Mouse (Mus musculus) neural tube, postnatal 0 days (tissue): Measurements from ENCODE around the gene Vsx2. TPM values are rescaled to one million over a fixed set of nuclear protein-coding genes. Genes with fewer than 3 reads are reported as not detected.

Experiments
- polyA plus RNA-seq: library from polyadenylated mRNA; unstranded; fragments of >200 nt; fragmentation: Nextera tagmentation; extraction: Ambion mirVana; gene quantifications from 2 replicates; pipeline ENCODE4 v1.2.1, GENCODE M21; 2015

The Vsx2 gene
- 4.6 and 7.0 TPM in 2 replicates for polyA plus RNA-seq

DNA sequence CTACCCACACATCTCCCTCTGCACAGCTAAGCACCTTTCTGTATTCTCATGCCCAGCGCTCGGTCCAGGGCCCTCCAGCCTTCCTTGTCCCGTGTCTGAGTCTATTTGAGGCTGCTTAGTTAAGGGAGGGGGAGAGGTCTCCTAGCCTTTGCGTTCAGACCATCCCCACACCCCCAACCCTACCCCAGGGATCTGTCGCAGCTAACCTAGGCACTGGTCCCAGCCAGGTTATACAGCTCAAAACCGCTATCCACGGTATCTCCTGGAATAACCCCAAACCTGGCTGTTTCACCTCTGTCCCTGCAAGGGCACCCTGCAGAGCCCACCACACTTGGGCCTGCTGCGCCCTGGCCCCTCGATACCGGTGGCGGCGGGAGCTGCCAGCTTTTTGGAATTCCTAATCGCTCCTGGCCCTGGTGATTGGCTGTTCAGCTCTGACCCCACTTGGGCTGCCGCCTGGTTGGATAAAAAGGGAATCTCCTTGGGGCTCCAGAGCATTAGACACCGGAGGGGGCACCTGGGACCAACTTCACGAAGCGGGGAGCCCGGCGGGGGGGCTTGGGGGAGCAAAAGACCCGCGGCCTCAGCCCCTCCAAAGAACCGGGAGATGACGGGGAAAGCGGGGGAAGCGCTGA, at the start of gene Vsx2:
TSS of gene Vsx2 (plus strand) at position 427 of the 635 bp plus-strand sequence.

GRCm38 (mm10) chr12:84616977-84617630, 47.5 kb downstream of the Vsx2 start, which contains the start of gene Abcd4:
TSS of gene Abcd4 (minus strand) at chr12:84617413.

GRCm38 (mm10) chr12:84640654-84641053, 71.1 kb downstream of the Vsx2 start, which contains the start of gene Vrtn:
TSS of gene Vrtn (plus strand) at chr12:84641019.

Other genes with a start within 250 kb of the Vsx2 start
- gene Coq6, start 208.1 kb upstream of the Vsx2 start, polyA plus RNA-seq = 35.3 and 37.0 TPM in 2 replicates
- gene Fam161b, start 207.9 kb upstream of the Vsx2 start, polyA plus RNA-seq = 10.4 and 12.4 TPM in 2 replicates
- gene Entpd5, start 160.7 kb upstream of the Vsx2 start, polyA plus RNA-seq = 11.0 and 12.6 TPM in 2 replicates
- 2.8 and 3.0 TPM in 2 replicates for gene Bbof1, start 160.7 kb upstream of the Vsx2 start, polyA plus RNA-seq
- 20.4 and 22.0 TPM in 2 replicates for gene Rnf113a2, start 152.6 kb upstream of the Vsx2 start, polyA plus RNA-seq
- 44.9 and 50.0 TPM in 2 replicates for gene Aldh6a1, start 118.8 kb upstream of the Vsx2 start, polyA plus RNA-seq
- 26.9 and 27.0 TPM in 2 replicates for gene Lin52, start 118.3 kb upstream of the Vsx2 start, polyA plus RNA-seq
- gene Abcd4, start 47.7 kb downstream of the Vsx2 start, polyA plus RNA-seq = 10.8 and 10.9 TPM in 2 replicates
- gene Vrtn, start 71.3 kb downstream of the Vsx2 start, polyA plus RNA-seq = not detected in 2 replicates
- 17.2 and 19.6 TPM in 2 replicates for gene Syndig1l, start 129.1 kb downstream of the Vsx2 start, polyA plus RNA-seq
- gene Npc2, start 203.4 kb downstream of the Vsx2 start, polyA plus RNA-seq = 49.9 and 50.8 TPM in 2 replicates
- gene Isca2, start 203.5 kb downstream of the Vsx2 start, polyA plus RNA-seq = 138 and 144 TPM in 2 replicates